Mouse (Mus musculus) testis, adult 2 months (tissue): Measurements from ENCODE around the gene Bri3. TPM values are rescaled to one million over a fixed set of nuclear protein-coding genes. Genes with fewer than 3 reads are reported as not detected.

Source experiments
- H3K27ac ChIP-seq: fragments of 200-500 bp; 2 replicates; pipeline ENCODE4 v1.5.1; 2012; ENCODE audit warnings: low read depth, low read length; ENCODE audit not compliant: control insufficient read depth, insufficient read depth
- H3K27me3 ChIP-seq: fragments of 200-500 bp; 2 replicates; pipeline ENCODE4 v1.6.1; 2012; ENCODE audit warnings: mild to moderate bottlenecking, low read length, moderate library complexity; ENCODE audit not compliant: control insufficient read depth, insufficient read depth
- H3K36me3 ChIP-seq: fragments of 200-500 bp; 2 replicates; pipeline ENCODE4 v1.6.1; 2012; ENCODE audit warnings: mild to moderate bottlenecking, low read length; ENCODE audit not compliant: control insufficient read depth, insufficient read depth
- H3K4me1 ChIP-seq: fragments of 200-500 bp; 2 replicates; pipeline ENCODE4 v1.6.1; 2012; ENCODE audit warnings: low read length; ENCODE audit not compliant: control insufficient read depth, insufficient read depth
- H3K4me3 ChIP-seq: fragments of 200-500 bp; 2 replicates; pipeline ENCODE4 v1.5.1; 2012; ENCODE audit warnings: low read depth, mild to moderate bottlenecking, low read length, moderate library complexity, mixed read lengths; ENCODE audit not compliant: control insufficient read depth
- CTCF ChIP-seq: fragments of 200-500 bp; IDR thresholded peaks from 2 replicates; pipeline ENCODE4 v1.5.1; 2012; ENCODE audit warnings: low read depth, mild to moderate bottlenecking, inconsistent platforms, low read length, moderate library complexity; ENCODE audit not compliant: control insufficient read depth, insufficient read depth, insufficient replicate concordance
- POLR2A ChIP-seq: fragments of 200-500 bp; IDR thresholded peaks from 2 replicates; pipeline ENCODE4 v1.6.1; 2012; ENCODE audit warnings: low read depth, mild to moderate bottlenecking, inconsistent platforms, low read length, moderate library complexity; ENCODE audit not compliant: control insufficient read depth
- polyA plus RNA-seq: library from polyadenylated mRNA; depleted of rRNA; stranded (reverse); fragments of >200 nt; gene quantifications from 2 replicates; pipeline ENCODE4 v1.2.3, GENCODE M21; 2012

Bri3 gene
- polyA plus RNA-seq, 1 experiment, result 174 TPM

DNA sequence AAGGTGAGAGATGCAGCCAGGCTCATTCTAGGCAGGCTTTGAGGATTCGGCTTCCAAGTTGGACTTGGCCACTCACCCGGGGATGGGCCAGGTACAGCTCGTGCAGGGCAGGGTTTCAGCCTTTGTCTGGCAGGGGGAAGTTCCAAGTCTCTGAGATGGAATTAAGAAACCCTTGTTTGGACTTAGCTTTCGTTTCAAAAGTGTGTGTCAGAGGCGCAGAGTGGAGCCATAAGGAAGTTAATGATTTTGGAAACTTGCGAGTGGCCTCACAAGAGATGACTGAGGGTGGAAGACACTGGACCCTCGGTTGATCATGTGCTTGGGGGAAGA is 12.3 kb downstream of the Bri3 start:
- Histone ChIP-seq H3K4me1 (peaks cover 28% of the 10 kb centered on the region), H3K36me3 (no peaks in the 10 kb centered on the region), H3K27ac (peak overlapping the region; percentile 70), H3K27me3 (no peaks in the 10 kb centered on the region), H3K4me3 (peak overlapping the region; percentile 86)
- no peak for TF ChIP-seq CTCF
- no peak for TF ChIP-seq POLR2A

- TF ChIP-seq POLR2A, result no peak
- TF ChIP-seq CTCF, result no peak
- Histone ChIP-seq H3K36me3 (no peaks in the 10 kb centered on the region), H3K27me3 (no peaks in the 10 kb centered on the region), H3K27ac (no peak overlapping the region), H3K4me1 (peaks cover 26% of the 10 kb centered on the region), H3K4me3 (peak overlapping the region; percentile 86)
Observed at GRCm38 (mm10) chr5:144256888-144257287, 12.7 kb downstream of the Bri3 start.

GRCm38 (mm10) chr5:144257451-144258110 is 13.3 kb downstream of the Bri3 start:
- H3K27ac ChIP-seq, result no peak overlapping the region
- no peaks in the 10 kb centered on the region for H3K36me3 ChIP-seq
- no peak overlapping the region for H3K4me3 ChIP-seq

GRCm38 (mm10) chr5:144258131-144258611 is 13.9 kb downstream of the Bri3 start:
- H3K36me3 ChIP-seq, result no peaks in the 10 kb centered on the region
- no peak overlapping the region for H3K4me3 ChIP-seq
- no peak for TF ChIP-seq CTCF
- no peak for TF ChIP-seq POLR2A
- no peaks in the 10 kb centered on the region for H3K27me3 ChIP-seq
- no peak overlapping the region for H3K27ac ChIP-seq
- H3K4me1 ChIP-seq, result peaks cover 26% of the 10 kb centered on the region

More at GRCm38 (mm10) chr5:144257451-144258110, 13.3 kb downstream of the Bri3 start:
- TF ChIP-seq CTCF, result no peak
- no peak for TF ChIP-seq POLR2A
- Histone ChIP-seq H3K4me1 (peaks cover 26% of the 10 kb centered on the region), H3K27me3 (no peaks in the 10 kb centered on the region)

DNA sequence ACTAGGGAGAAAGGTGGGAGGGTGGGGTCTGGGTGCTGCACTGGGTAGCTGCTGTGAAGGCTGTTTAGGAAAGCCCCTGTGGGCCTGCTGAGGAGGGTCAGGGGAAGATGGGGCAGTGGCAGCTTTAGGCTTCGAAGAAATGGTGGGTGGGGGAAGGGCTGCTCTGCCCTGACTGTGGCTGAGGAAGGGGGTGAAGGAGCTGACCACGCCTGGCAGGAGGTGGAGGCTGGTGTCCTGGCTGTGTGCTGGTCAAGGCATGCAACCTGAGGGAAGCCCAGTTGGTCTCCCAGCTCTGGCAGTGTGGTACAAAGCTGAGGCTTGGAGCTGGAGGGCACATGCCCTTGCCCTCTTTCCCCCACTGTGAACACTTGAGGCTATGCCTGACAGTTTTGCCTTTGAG is 14.4 kb downstream of the Bri3 start:
- H3K4me1 ChIP-seq, result peaks cover 26% of the 10 kb centered on the region
- H3K4me3 ChIP-seq, result no peak overlapping the region
- no peaks in the 10 kb centered on the region for H3K36me3 ChIP-seq
- no peak for TF ChIP-seq CTCF
- no peaks in the 10 kb centered on the region for H3K27me3 ChIP-seq
- no peak overlapping the region for H3K27ac ChIP-seq

DNA sequence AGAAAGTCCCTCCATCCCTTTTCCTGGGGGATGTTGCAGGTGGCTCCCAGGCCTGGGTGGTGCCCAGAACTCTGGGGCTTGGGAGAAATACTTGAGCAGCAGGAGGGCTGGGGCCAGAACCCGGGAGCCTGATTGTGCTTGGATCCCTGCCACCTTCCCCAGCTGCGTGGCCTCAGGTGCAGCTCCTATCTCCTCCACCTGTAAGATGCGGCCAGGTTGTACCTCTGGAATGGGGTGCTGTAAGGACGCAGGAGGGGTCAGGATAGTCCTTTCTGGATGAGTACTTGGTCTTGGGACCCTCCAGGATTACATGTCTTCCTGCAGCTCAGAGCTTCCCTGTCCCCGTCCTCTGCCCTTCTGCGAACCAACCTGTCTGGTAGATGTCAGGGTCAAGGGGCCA is 15.0 kb downstream of the Bri3 start:
- no peaks in the 10 kb centered on the region for H3K36me3 ChIP-seq
- no peak for TF ChIP-seq POLR2A
- no peak for TF ChIP-seq CTCF

DNA sequence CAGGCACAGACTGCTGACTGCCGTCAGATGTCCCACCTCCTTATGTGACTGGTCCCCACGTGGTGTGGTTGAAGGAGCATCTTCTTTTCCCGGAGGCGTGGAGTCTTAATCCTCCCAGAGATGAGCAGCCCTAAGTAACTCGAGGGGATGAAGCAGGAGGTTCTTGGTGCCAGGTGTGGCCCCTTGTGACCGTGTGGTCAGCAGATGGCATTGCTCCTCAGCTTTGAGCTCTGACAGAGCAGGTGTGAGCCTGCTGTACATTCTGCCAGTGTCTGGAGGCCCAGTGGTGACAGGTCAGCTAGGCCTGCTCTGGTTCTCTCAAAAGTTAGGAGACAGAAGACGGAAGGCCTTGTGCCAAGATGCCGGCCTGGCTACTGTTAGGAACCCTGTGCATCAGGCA is 16.2 kb downstream of the Bri3 start:
- Histone ChIP-seq H3K27me3 (no peaks in the 10 kb centered on the region), H3K36me3 (no peaks in the 10 kb centered on the region), H3K4me3 (no peak overlapping the region), H3K27ac (no peak overlapping the region), H3K4me1 (peaks cover 18% of the 10 kb centered on the region)
- no peak for TF ChIP-seq POLR2A
- TF ChIP-seq CTCF, result no peak

More for the DNA sequence above, 15.0 kb downstream of the Bri3 start:
- peaks cover 23% of the 10 kb centered on the region for H3K4me1 ChIP-seq
- H3K27ac ChIP-seq, result no peak overlapping the region
- H3K4me3 ChIP-seq, result no peak overlapping the region
- no peaks in the 10 kb centered on the region for H3K27me3 ChIP-seq

DNA sequence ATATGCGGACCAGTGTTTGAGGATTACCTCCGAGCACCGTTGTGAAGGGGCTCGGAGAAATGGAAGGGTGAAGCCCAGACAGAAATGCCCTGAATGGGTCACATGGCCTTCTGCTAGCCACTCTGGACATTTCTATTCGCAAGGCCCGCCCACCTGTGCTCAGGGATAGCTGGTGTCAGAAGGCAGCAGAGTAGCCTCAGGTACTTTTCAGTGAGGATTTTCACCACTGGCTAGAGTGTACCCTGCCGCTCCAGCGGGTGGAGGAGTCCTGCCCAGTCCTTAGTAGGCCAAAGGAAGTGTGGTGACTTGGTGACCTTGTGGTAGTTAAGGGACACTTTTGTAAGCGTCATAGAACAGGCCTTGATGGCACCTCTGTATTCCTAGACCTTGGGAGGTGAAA is 17.1 kb downstream of the Bri3 start:
- no peak for TF ChIP-seq CTCF
- TF ChIP-seq POLR2A, result no peak
- H3K27me3 ChIP-seq, result no peaks in the 10 kb centered on the region
- peaks cover 13% of the 10 kb centered on the region for H3K4me1 ChIP-seq
- H3K36me3 ChIP-seq, result no peaks in the 10 kb centered on the region
- H3K27ac ChIP-seq, result no peak overlapping the region
- no peak overlapping the region for H3K4me3 ChIP-seq
